Mouse (Mus musculus) embryonic fibroblast, embryonic 13.5 days (primary cell): ENCODE measurements around the gene Sclt1.

ENCODE experiments used
- CTCF ChIP-seq: IDR thresholded peaks from 2 replicates; pipeline ENCODE4 v1.5.1; 2011; ENCODE audit warnings: mild to moderate bottlenecking, control low read depth, low read length, moderate library complexity, borderline replicate concordance; ENCODE audit not compliant: insufficient read depth
- POLR2A ChIP-seq: IDR thresholded peaks from 2 replicates; pipeline ENCODE4 v1.6.1; 2011; ENCODE audit warnings: low read depth, mild to moderate bottlenecking, control low read depth, low read length, moderate library complexity

- TF ChIP-seq CTCF (no peak), POLR2A (no peak)
These were observed 150.6 kb downstream of the Sclt1 start for GRCm38 (mm10) chr3:41591651-41592170.
